Mouse (Mus musculus): ENCODE results near the gene Hcrtr2. TPM values are rescaled to one million over a fixed set of nuclear protein-coding genes. Genes with fewer than 3 reads are reported as not detected.

Gene Hcrtr2
- polyA plus RNA-seq, 1 experiment, result not detected

DNA sequence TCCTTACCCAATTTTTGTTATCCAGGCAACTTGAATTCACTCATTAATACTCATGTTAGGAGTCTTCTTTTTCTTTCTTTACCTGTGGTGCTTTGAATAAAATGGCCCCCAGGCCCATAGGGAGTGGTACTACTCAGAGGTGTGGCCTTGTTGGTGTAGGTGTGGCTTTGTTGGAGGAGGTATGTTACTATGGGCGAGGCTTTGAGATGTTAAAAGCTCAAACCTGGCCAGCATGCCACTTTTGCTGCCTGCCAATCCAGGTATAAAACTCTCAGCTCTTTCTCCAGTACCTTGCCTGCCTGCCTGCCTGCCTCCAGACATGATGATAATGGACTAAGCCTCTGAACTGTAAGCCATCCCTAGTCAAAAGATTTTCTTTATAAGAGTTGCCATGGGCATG is 11.4 kb downstream of the Hcrtr2 start:
- Histone ChIP-seq H3K4me1 (replicated peaks; ENCODE audit: control insufficient read depth, insufficient read depth, low read length) (no peaks in the 10 kb centered on the region), H3K27ac (ENCODE audit: control insufficient read depth, insufficient read depth, low read length) (no peak overlapping the region), H3K27me3 (ENCODE audit: control insufficient read depth, insufficient read depth, low read length) (no peaks in the 10 kb centered on the region), H3K4me3 (ENCODE audit: control insufficient read depth, insufficient read depth, low read length) (no peak overlapping the region), H3K36me3 (ENCODE audit: control insufficient read depth, insufficient read depth, low read length) (no peaks in the 10 kb centered on the region)
- TF ChIP-seq POLR2A (IDR thresholded peaks at IDR 0.05; ENCODE audit: control insufficient read depth, extremely low read depth, insufficient read depth, low read length, poor library complexity) (no peak), CTCF (IDR thresholded peaks at IDR 0.05; ENCODE audit: borderline replicate concordance, control insufficient read depth, extremely low read depth, insufficient read depth, low read length, poor library complexity) (no peak)
- WGBS, result 72% methylated on average over 1 of the region's 1 CpGs
- no peak for DNase-seq

DNA sequence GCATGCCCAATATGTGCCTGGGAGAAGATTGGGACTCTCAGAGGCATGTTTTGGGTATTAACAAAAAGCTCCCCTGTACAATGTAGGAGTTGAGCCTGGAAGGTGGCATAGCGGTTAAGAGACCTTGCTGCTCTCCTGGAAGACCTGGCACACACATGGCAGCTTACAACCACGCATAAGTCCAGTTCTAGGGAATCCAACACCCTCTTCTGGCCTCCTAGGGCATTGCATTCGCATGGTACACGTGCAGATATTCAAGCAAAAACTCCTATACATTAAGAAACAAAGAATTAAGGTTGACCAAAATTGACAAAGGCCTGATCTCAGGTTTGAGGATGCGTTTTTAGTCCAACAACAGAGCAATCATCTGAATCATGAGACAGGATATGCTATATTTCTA is 32.3 kb downstream of the Hcrtr2 start:
- H3K27me3 ChIP-seq (ENCODE audit: control insufficient read depth, insufficient read depth, low read length), result no peaks in the 10 kb centered on the region
- H3K4me3 ChIP-seq (ENCODE audit: control insufficient read depth, insufficient read depth, low read length), result no peak overlapping the region
- DNase-seq, result no peak
- TF ChIP-seq POLR2A (IDR thresholded peaks at IDR 0.05; ENCODE audit: control insufficient read depth, extremely low read depth, insufficient read depth, low read length, poor library complexity), result no peak
- no peak for TF ChIP-seq CTCF (IDR thresholded peaks at IDR 0.05; ENCODE audit: borderline replicate concordance, control insufficient read depth, extremely low read depth, insufficient read depth, low read length, poor library complexity)
- H3K36me3 ChIP-seq (ENCODE audit: control insufficient read depth, insufficient read depth, low read length), result no peaks in the 10 kb centered on the region
- 82% methylated on average over 5 of the region's 5 CpGs for WGBS
- no peak overlapping the region for H3K27ac ChIP-seq (ENCODE audit: control insufficient read depth, insufficient read depth, low read length)
- H3K4me1 ChIP-seq (replicated peaks; ENCODE audit: control insufficient read depth, insufficient read depth, low read length), result no peaks in the 10 kb centered on the region

GRCm38 (mm10) chr9:76270886-76271285 is 52.8 kb downstream of the Hcrtr2 start:
- H3K27me3 ChIP-seq (ENCODE audit: control insufficient read depth, insufficient read depth, low read length), result no peaks in the 10 kb centered on the region
- H3K4me1 ChIP-seq (replicated peaks; ENCODE audit: control insufficient read depth, insufficient read depth, low read length), result no peaks in the 10 kb centered on the region
- no peak overlapping the region for H3K4me3 ChIP-seq (ENCODE audit: control insufficient read depth, insufficient read depth, low read length)
- no peak for DNase-seq
- H3K36me3 ChIP-seq (ENCODE audit: control insufficient read depth, insufficient read depth, low read length), result no peaks in the 10 kb centered on the region
- TF ChIP-seq POLR2A (IDR thresholded peaks at IDR 0.05; ENCODE audit: control insufficient read depth, extremely low read depth, insufficient read depth, low read length, poor library complexity) (no peak), CTCF (IDR thresholded peaks at IDR 0.05; ENCODE audit: borderline replicate concordance, control insufficient read depth, extremely low read depth, insufficient read depth, low read length, poor library complexity) (no peak)
- no peak overlapping the region for H3K27ac ChIP-seq (ENCODE audit: control insufficient read depth, insufficient read depth, low read length)

GRCm38 (mm10) chr9:76257731-76258130 is 65.9 kb downstream of the Hcrtr2 start:
- no peak for TF ChIP-seq POLR2A (IDR thresholded peaks at IDR 0.05; ENCODE audit: control insufficient read depth, extremely low read depth, insufficient read depth, low read length, poor library complexity)
- no peak for TF ChIP-seq CTCF (IDR thresholded peaks at IDR 0.05; ENCODE audit: borderline replicate concordance, control insufficient read depth, extremely low read depth, insufficient read depth, low read length, poor library complexity)
- no peaks in the 10 kb centered on the region for H3K36me3 ChIP-seq (ENCODE audit: control insufficient read depth, insufficient read depth, low read length)
- 58% methylated on average over 5 of the region's 5 CpGs for WGBS
- no peak overlapping the region for H3K4me3 ChIP-seq (ENCODE audit: control insufficient read depth, insufficient read depth, low read length)
- H3K27ac ChIP-seq (ENCODE audit: control insufficient read depth, insufficient read depth, low read length), result no peak overlapping the region
- DNase-seq, result no peak
- no peaks in the 10 kb centered on the region for H3K4me1 ChIP-seq (replicated peaks; ENCODE audit: control insufficient read depth, insufficient read depth, low read length)
- no peaks in the 10 kb centered on the region for H3K27me3 ChIP-seq (ENCODE audit: control insufficient read depth, insufficient read depth, low read length)

DNA sequence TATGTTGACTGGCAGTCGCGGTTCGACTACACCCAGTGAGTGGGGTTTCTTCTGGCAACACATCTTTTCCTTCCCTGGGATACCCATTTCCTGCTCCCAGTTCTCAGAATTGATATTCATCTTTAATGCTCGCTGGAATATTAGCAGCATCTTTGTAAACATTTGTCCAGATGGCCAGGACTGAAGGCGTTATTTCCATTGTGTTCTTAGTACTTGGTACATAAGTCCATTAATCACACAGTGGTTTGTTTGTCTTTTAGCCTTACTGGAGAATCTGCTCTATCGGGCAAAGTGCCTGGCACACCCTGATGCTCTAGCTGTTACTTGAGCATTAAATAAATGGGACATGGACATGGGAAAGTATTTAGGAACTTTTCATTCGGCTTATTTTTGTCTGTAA is 71.1 kb downstream of the Hcrtr2 start:
- H3K4me3 ChIP-seq (ENCODE audit: control insufficient read depth, insufficient read depth, low read length), result no peak overlapping the region
- H3K27ac ChIP-seq (ENCODE audit: control insufficient read depth, insufficient read depth, low read length), result no peak overlapping the region
- TF ChIP-seq POLR2A (IDR thresholded peaks at IDR 0.05; ENCODE audit: control insufficient read depth, extremely low read depth, insufficient read depth, low read length, poor library complexity) (no peak), CTCF (IDR thresholded peaks at IDR 0.05; ENCODE audit: borderline replicate concordance, control insufficient read depth, extremely low read depth, insufficient read depth, low read length, poor library complexity) (no peak)
- DNase-seq, result no peak
- 89% methylated on average over 7 of the region's 7 CpGs for WGBS
- no peaks in the 10 kb centered on the region for H3K36me3 ChIP-seq (ENCODE audit: control insufficient read depth, insufficient read depth, low read length)
- H3K27me3 ChIP-seq (ENCODE audit: control insufficient read depth, insufficient read depth, low read length), result no peaks in the 10 kb centered on the region
- H3K4me1 ChIP-seq (replicated peaks; ENCODE audit: control insufficient read depth, insufficient read depth, low read length), result no peaks in the 10 kb centered on the region

DNA sequence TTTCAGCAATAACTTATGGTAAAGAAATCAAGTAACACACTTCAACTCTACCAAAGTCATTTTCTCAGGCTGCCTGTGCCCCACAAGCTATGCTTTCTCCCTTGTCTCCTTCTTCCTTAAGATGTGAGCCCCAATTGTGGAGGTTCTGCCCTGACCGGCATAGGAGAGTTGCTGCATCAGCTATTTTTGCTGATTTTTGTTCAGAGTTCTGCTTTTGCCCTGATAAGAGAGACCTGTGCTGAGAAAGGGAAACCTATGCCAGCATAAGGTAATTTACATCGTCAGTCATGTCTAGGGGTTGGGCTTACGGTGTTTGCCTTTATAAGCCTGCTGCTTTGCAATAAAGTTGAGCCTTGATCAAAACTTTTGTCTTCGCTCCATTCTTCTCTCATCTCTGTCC is 71.5 kb downstream of the Hcrtr2 start:
- DNase-seq, result no peak
- Histone ChIP-seq H3K36me3 (ENCODE audit: control insufficient read depth, insufficient read depth, low read length) (no peaks in the 10 kb centered on the region), H3K27me3 (ENCODE audit: control insufficient read depth, insufficient read depth, low read length) (no peaks in the 10 kb centered on the region), H3K4me3 (ENCODE audit: control insufficient read depth, insufficient read depth, low read length) (no peak overlapping the region), H3K27ac (ENCODE audit: control insufficient read depth, insufficient read depth, low read length) (no peak overlapping the region), H3K4me1 (replicated peaks; ENCODE audit: control insufficient read depth, insufficient read depth, low read length) (no peaks in the 10 kb centered on the region)
- WGBS, result 68% methylated on average over 4 of the region's 4 CpGs
- TF ChIP-seq POLR2A (IDR thresholded peaks at IDR 0.05; ENCODE audit: control insufficient read depth, extremely low read depth, insufficient read depth, low read length, poor library complexity), result no peak
- TF ChIP-seq CTCF (IDR thresholded peaks at IDR 0.05; ENCODE audit: borderline replicate concordance, control insufficient read depth, extremely low read depth, insufficient read depth, low read length, poor library complexity), result no peak

DNA sequence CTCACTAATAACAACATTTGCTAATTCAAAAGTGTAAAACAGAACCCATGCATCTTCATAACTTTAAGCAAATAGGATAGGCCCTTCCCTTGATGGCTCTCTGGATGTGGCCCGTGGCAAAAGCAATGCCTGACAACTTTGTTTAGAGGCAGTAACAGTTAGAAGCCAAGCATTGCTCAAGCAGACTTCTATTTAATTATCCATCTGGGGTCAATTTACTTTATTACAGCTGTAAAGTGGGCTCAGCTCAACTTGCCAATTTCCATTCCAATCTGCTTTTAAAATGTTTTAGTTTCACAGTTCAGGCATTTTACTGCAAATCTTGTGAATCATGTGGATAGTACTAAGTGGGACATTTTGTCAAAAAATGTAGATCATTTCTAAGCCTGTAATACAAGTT is 81.3 kb downstream of the Hcrtr2 start:
- WGBS, result 57% methylated on average over 1 of the region's 1 CpGs
- Histone ChIP-seq H3K27me3 (ENCODE audit: control insufficient read depth, insufficient read depth, low read length) (no peaks in the 10 kb centered on the region), H3K27ac (ENCODE audit: control insufficient read depth, insufficient read depth, low read length) (no peak overlapping the region), H3K4me3 (ENCODE audit: control insufficient read depth, insufficient read depth, low read length) (no peak overlapping the region), H3K36me3 (ENCODE audit: control insufficient read depth, insufficient read depth, low read length) (no peaks in the 10 kb centered on the region), H3K4me1 (replicated peaks; ENCODE audit: control insufficient read depth, insufficient read depth, low read length) (no peaks in the 10 kb centered on the region)
- TF ChIP-seq CTCF (IDR thresholded peaks at IDR 0.05; ENCODE audit: borderline replicate concordance, control insufficient read depth, extremely low read depth, insufficient read depth, low read length, poor library complexity) (no peak), POLR2A (IDR thresholded peaks at IDR 0.05; ENCODE audit: control insufficient read depth, extremely low read depth, insufficient read depth, low read length, poor library complexity) (no peak)
- no peak for DNase-seq
